Mouse (Mus musculus) bone marrow, adult 2 months (tissue): ENCODE data around the gene Ube2m.

Experiments
- CTCF ChIP-seq: fragments of 200-500 bp; IDR thresholded peaks from 2 replicates; pipeline ENCODE4 v1.5.1; 2011; ENCODE audit warnings: low read length, control low read depth; ENCODE audit not compliant: control insufficient read depth, insufficient read depth
- POLR2A ChIP-seq: fragments of 200-500 bp; IDR thresholded peaks from 2 replicates; pipeline ENCODE4 v1.6.1; 2011; ENCODE audit warnings: low read depth, mild to moderate bottlenecking, control low read depth, low read length, borderline replicate concordance; ENCODE audit not compliant: control insufficient read depth

DNA sequence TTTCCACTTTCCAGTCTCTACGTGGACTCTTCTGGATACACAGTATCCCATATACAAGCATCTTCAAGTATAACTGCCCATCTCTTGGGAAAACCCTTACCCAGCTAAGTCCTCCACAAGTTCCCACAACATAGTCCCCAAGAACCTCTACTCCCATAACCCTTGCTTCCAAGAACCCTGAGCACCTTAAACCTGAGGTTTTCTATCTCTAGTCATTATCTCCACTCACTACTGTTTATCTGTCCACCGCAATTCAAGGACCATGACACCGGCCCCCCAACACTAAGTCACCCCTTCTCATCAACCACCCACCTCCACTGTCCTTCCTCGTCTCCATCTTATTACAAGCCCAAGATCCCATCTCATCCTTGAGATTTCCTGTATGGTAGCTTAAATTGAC, 1.3 kb downstream of the Ube2m start:
- no peak for TF ChIP-seq CTCF
- no peak for TF ChIP-seq POLR2A
